Mouse (Mus musculus) midbrain, embryonic 10.5 days (tissue): ENCODE data around the gene Rbm5. TPM values are rescaled to one million over a fixed set of nuclear protein-coding genes. Genes with fewer than 3 reads are reported as not detected.

Experiments used
- DNase-seq: peaks from one replicate; pipeline ENCODE4 v3.0.0-alpha.2; 2017; ENCODE audit warnings: low spot score
- H3K27ac ChIP-seq: fragments of 300-500 bp; sonication (generic); replicated peaks from 2 replicates; pipeline ENCODE4 v1.5.1; 2016; ENCODE audit warnings: mild to moderate bottlenecking
- H3K27me3 ChIP-seq: fragments of 300-500 bp; sonication (generic); 2 replicates; pipeline ENCODE4 v1.6.1; 2016; ENCODE audit warnings: low read depth, mild to moderate bottlenecking; ENCODE audit not compliant: poor library complexity, severe bottlenecking
- H3K36me3 ChIP-seq: fragments of 300-500 bp; sonication (generic); 2 replicates; pipeline ENCODE4 v1.6.1; 2016; ENCODE audit warnings: mild to moderate bottlenecking, moderate library complexity
- H3K4me1 ChIP-seq: fragments of 300-500 bp; sonication (generic); 2 replicates; pipeline ENCODE4 v1.6.1; 2016
- H3K4me3 ChIP-seq: fragments of 300-500 bp; sonication (generic); 2 replicates; pipeline ENCODE4 v1.5.1; 2016; ENCODE audit warnings: mild to moderate bottlenecking, moderate library complexity
- H3K9me3 ChIP-seq: fragments of 300-500 bp; sonication (generic); replicated peaks from 2 replicates; pipeline ENCODE4 v1.6.1; 2016; ENCODE audit warnings: mild to moderate bottlenecking
- WGBS: fragments of 180-500 bp; shearing (Covaris S2); methylation state at CpG from one replicate; pipeline ENCODE4 v1.1.7; 2016; 5-methylcytosine and 5-hydroxymethylcytosine counted together
- polyA plus RNA-seq: library from polyadenylated mRNA; unstranded; fragments of >200 nt; fragmentation: Nextera tagmentation; extraction: Ambion mirVana; gene quantifications from 2 replicates; pipeline ENCODE4 v1.2.1, GENCODE M21; 2016

The Rbm5 gene
- polyA plus RNA-seq, 1 experiment from 2014 or later, result 200 TPM

DNA sequence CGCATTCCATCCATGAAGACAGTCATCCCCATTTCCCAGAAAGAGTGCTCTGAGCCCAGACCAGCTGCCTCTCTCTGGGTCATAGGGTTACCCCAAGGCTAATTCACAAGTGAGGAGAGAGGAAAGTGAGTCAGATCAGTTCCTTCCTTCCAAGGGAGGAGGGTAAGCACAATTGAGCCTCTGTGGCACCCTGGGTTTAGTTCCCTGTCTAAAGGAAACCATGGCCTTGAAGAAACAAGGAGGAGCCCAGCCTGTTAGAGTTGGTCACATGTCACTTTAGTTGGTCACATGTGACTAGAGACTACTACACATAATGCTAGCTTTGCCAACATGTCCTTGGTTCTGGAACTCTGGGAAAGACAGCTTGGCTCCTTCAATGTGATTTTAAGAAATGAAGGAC is 46.0 kb downstream of the Rbm5 start:
- Histone ChIP-seq H3K9me3 (no peaks in the 10 kb centered on the region), H3K27ac (peak overlapping the region; percentile 85), H3K4me1 (peaks cover 77% of the 10 kb centered on the region), H3K36me3 (no peaks in the 10 kb centered on the region), H3K4me3 (0 out of 2 replicates have a peak overlapping the region, but pooled peaks have one; percentile 4), H3K27me3 (peaks cover 21% of the 10 kb centered on the region)
- DNase-seq, result no peak
- WGBS, result 92% methylated on average over 1 of the region's 1 CpGs

DNA sequence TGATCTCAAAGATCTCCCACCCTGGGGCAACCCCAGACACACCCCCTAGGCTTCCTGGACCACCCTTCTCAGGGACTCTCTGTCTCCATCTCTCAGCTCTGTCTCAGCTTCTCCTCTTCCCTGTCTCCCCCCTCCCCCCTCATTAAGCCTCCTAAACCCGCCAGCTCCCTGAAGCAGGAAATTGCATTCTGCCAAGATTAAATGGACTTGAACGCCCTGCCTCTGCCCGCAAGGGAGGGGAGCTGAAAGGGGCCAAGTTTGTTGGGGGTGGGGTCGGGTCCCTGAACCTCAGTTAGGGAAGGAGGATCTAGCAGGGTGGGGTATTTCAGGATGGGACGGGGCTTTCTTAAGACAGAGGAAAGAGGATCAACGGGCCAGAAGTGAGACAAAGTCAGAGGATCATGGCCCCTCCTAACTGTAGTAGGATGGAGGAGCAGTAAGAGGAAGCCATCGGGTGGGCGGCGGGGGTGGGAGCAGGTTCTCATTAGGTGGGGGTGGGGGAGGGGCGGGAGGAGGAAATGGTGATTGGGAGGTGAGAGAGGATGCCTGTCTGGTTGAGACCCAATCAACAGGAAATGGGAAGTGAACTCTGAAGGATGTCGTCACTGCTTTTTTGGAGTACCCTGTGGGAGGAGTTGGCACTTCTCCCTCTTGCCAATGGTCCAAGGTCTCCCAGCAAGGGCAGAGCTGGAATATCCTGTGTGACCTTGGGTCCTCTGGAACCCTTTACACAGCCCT is 46.8 kb downstream of the Rbm5 start:
- peak overlapping the region; percentile 41 for H3K4me3 ChIP-seq
- H3K27ac ChIP-seq, result peak overlapping the region; percentile 85
- no peaks in the 10 kb centered on the region for H3K36me3 ChIP-seq
- 10% methylated on average over 11 of the region's 11 CpGs for WGBS
- peak; percentile 51 for DNase-seq
- peaks cover 69% of the 10 kb centered on the region for H3K4me1 ChIP-seq
- H3K9me3 ChIP-seq, result no peaks in the 10 kb centered on the region
- peaks cover 21% of the 10 kb centered on the region for H3K27me3 ChIP-seq

DNA sequence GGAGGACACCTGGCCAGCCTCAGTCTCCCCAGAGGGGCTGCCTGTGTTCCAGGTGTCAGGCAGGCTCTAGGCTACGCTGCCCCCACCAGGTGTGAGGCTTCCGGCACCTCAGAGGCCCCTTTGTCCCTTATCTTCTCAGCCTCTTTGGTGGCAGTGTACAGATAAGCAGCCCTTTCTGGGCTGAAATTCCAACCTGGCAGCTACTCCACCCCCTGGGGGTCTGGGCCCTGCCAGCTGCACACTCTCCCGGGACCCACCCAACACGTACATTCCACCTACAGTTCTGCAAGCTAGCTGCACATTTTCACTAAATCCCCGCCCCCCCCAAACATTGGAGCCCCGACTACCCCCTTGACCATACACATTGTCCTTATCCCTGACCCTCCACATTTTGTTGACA is 47.5 kb downstream of the Rbm5 start:
- 15% methylated on average over 6 of the region's 6 CpGs for WGBS
- peak overlapping the region; percentile 41 for H3K4me3 ChIP-seq

DNA sequence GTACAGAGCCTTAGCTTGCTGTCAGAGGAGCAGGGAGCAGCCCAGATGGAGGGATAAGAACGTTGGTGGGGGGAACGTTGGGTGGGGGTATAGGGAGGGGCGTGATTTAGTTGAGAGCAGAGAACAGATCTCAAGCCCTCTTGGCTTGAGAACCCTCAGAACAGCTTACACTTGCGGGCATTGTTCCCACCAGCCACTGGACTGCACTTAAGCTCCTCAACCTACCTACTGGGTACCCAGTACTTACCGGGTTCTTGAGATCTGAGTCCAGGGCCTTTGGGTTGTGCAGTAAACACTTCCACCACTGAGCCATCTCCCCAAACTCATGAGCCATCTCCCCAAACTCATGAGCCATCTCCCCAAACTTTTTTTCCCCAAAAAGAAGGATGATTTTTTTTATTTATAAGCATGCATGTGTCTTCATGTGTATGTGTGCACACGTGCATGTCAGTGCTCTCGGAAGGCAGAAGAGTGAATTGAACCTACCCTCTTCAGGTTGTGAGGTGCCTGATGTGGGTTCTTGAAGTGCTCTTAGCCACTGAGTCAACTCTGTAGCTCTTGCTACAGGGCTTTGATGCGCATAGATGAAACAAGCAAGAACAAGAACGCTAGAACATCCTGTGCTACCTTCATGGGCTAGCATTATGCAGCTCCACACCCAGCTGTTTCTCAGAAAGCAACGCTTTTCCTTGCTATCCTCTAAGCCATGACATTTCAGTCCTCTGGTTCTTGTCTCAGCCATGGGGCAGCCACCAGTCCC is 51.8 kb downstream of the Rbm5 start:
- peaks cover 45% of the 10 kb centered on the region for H3K27me3 ChIP-seq
- H3K4me1 ChIP-seq, result peaks cover 56% of the 10 kb centered on the region
- H3K9me3 ChIP-seq, result no peaks in the 10 kb centered on the region
- H3K27ac ChIP-seq, result 0 out of 2 replicates have a peak overlapping the region, but pooled peaks have one; percentile 3
- H3K4me3 ChIP-seq, result no peak overlapping the region
- 88% methylated on average over 10 of the region's 10 CpGs for WGBS
- DNase-seq, result no peak
- no peaks in the 10 kb centered on the region for H3K36me3 ChIP-seq

More for the DNA sequence above, 47.5 kb downstream of the Rbm5 start:
- Histone ChIP-seq H3K27me3 (peaks cover 21% of the 10 kb centered on the region), H3K36me3 (no peaks in the 10 kb centered on the region), H3K27ac (peak overlapping the region; percentile 85), H3K9me3 (no peaks in the 10 kb centered on the region), H3K4me1 (peaks cover 62% of the 10 kb centered on the region)
- no peak for DNase-seq

DNA sequence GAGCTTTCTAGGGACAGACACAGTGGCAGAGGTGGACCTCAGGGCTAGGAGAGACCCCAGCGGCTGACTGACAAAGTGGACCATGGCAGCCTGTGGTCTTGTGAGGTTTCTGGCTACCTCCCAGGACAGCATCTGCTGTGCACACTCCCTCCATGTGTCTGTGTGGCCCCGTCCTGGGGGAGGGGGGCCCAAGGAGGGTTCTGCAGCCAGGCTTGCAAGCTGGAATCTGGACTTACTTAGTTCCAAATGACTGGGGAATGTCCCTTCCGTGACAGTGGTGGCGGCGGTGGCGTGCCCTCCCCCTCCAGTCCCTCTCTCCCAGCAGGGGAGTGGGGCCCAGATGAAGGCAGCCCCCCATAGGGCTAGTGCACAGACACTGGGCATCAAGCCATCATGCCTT is 53.8 kb downstream of the Rbm5 start:
- Histone ChIP-seq H3K4me1 (peaks cover 41% of the 10 kb centered on the region), H3K36me3 (no peaks in the 10 kb centered on the region), H3K9me3 (no peaks in the 10 kb centered on the region), H3K27ac (peak overlapping the region; percentile 69), H3K4me3 (no peak overlapping the region), H3K27me3 (peaks cover 32% of the 10 kb centered on the region)
- no peak for DNase-seq
- 39% methylated on average over 6 of the region's 6 CpGs for WGBS

DNA sequence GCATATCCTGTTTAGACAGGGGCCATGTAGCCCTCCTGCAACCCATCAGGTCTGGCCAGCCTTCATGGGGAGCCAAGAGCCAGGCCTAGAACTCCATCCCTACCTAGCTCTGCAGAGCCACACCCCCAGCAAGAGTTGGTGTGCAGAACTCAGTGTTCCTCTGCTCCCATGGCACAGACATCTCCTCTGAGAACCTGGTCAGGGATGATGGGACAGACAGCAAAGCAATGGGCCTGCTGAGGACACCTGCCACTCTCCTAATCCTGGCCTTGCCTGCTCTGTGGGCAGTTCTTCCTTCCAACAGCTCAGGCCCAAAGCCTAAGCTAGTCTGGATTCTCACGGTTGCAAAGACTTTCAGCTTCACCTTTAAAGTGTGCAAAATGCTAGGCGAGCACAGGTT is 55.2 kb downstream of the Rbm5 start:
- no peak for DNase-seq
- no peak overlapping the region for H3K4me3 ChIP-seq
- H3K4me1 ChIP-seq, result peaks cover 41% of the 10 kb centered on the region
- H3K9me3 ChIP-seq, result no peaks in the 10 kb centered on the region
- 72% methylated on average over 2 of the region's 2 CpGs for WGBS
- H3K27me3 ChIP-seq, result peaks cover 38% of the 10 kb centered on the region
- H3K27ac ChIP-seq, result 0 out of 2 replicates have a peak overlapping the region, but pooled peaks have one; percentile 13
- no peaks in the 10 kb centered on the region for H3K36me3 ChIP-seq

DNA sequence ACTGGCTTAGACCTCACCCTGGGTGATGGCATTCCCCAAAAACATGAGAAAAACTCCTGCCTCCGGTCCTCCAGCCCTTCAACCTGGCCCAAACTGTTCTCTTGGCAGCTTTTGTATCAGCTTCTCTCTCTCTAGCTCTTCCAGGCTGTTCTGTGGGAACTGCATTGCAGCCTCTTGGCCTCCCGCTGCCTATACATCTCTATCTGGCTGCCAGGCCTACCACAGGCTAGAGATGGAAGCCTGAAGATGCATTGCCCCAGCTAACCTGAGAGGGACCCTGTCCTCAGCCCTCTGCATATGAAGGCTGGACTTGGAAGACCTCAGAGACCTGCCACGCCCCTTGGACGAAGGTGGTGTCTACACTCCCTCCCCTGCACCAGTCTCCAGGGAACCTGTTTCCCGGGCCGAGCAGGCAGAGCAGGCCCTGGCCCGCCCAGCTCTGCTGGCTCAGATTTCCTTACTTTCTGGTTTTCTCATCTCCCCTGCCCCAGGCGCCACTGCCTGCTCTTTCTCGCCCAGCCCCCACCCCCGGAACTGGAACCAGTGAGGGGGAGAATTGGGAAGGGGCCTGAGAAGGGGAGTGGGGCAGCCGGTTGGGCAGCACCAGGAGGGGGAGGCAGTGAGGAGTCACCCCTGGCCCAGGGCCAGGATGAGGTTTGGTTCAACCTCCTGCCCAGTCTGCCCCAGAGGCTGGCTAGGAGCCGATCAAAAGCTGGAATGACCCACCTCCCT is 56.4 kb downstream of the Rbm5 start:
- H3K27me3 ChIP-seq, result peaks cover 45% of the 10 kb centered on the region
- peak overlapping the region; percentile 76 for H3K27ac ChIP-seq
- no peak for DNase-seq
- 18% methylated on average over 12 of the region's 12 CpGs for WGBS
- H3K4me1 ChIP-seq, result peaks cover 51% of the 10 kb centered on the region
- H3K4me3 ChIP-seq, result no peak overlapping the region
- H3K9me3 ChIP-seq, result no peaks in the 10 kb centered on the region
- no peaks in the 10 kb centered on the region for H3K36me3 ChIP-seq

DNA sequence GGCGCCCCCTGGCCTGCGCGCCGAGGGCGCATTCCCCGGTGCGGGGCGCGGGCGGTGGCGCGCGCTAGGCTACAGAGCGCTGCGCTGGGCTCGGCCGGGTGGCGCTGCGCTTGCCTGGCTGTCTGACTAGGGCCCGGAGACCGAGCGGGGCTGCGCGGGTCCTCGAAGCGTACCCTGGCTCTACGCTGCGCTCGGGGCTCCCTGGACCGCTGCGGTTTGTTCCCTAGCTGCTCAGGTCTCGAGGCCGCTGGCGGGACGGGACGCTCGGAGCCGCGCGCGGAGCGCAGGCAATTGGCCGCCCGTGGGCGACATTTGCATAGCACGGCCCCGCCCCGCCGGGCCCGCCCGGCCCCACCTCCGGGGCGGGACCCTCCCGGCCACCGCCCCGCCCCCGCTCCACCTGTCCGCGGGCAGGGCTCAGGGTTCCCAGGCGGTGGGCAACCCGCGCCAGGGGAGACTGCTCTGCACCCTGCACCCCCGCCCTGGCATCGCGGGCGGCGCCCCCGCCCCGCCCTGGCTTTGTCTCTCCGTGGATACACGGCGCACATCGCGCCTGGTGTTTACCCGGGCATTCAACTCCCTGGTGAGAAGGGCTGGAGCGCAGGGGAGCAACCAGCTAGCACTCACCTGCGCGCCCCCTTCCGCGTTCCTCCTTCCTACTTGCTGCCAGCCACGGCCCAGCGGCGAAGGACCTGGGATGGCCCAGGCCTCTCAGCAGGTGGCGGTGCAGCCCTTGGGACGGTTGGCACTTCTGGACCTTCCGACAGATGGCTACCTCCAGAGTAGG is 60.9 kb downstream of the Rbm5 start, which contains the start of gene Sema3f:
TSS of gene Sema3f (minus strand) at position 779 of the 787 bp plus-strand sequence.
- peak within 1 kb of the TSS; percentile 96 for H3K27ac ChIP-seq
- peak within 1 kb of the TSS; percentile 89 for H3K4me3 ChIP-seq
- H3K4me1 ChIP-seq, result peaks cover 77% of the 10 kb centered on the region
- H3K36me3 ChIP-seq, result peaks cover 10% of the 10 kb centered on the region
- under 1% methylated on average over 86 of the region's 86 CpGs for WGBS
- peaks cover 58% of the 10 kb centered on the region for H3K27me3 ChIP-seq
- DNase-seq, result peak; percentile 85
- H3K9me3 ChIP-seq, result no peaks in the 10 kb centered on the region

DNA sequence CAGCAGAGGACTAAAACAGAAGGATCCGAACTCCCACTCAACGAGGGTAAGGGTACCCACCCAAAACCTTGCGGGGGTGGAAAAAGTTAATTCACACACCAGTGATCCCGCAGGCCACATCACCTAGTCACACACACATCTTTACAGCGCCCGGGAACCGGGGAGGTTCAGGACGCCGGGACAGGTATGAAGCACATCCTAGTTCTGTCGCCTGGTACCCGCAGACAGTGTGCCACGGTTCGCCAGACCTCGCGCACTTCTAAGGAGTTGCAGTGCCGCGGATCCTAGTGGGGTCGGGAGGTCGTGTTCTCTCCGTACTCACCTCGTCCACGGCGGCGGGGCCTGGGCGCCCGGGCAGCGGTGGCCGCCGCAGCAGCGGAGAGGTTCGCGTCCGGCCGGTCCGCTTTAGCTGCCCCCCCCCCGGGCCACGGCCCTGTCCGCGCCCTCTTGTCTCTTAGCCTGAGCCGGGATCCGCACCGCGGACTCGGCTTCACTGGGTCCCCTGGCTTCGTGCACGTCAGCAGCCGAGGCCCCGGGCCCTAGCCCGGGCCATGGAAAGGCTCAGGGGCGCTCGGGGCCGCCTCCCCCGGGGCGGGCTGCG is 61.6 kb downstream of the Rbm5 start:
- H3K9me3 ChIP-seq, result no peaks in the 10 kb centered on the region
- H3K4me3 ChIP-seq, result peak overlapping the region; percentile 89
- peaks cover 77% of the 10 kb centered on the region for H3K4me1 ChIP-seq
- H3K36me3 ChIP-seq, result peaks cover 17% of the 10 kb centered on the region
- WGBS, result under 1% methylated on average over 52 of the region's 55 CpGs
- peaks cover 53% of the 10 kb centered on the region for H3K27me3 ChIP-seq
- H3K27ac ChIP-seq, result peak overlapping the region; percentile 96
- no peak for DNase-seq

DNA sequence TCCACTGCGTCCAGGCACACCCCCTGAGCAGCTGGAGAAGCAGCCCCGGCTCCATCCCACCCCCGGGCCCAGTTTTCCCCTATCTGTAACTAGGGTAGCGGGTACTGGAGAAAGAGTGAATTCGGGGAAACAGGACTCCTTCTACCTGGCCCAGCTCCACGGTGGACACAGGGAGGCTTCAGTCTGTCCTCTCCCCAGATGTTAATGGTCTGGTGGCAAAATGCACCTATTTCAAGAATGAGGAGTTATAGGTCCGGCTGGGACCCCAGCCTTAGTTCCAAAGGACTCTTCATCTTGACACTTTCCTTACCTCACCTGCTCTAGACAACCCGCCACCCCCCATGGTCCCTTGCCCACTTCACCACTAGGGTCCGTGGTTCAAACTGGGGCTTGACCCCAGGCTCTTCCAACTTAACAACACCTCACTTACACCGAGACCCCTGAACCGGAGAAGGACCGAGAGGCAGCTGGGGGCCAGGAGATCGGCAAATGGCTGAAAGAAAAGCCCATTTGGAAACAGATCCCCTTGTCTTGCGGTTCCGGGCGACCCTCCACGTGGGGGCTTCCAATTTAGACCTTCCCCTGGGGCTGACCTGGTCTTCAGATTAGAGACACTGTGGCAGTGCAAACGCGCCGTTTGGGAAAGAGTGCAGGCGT is 62.2 kb downstream of the Rbm5 start:
- Histone ChIP-seq H3K9me3 (no peaks in the 10 kb centered on the region), H3K4me3 (peak overlapping the region; percentile 89), H3K27ac (peak overlapping the region; percentile 96), H3K27me3 (peaks cover 53% of the 10 kb centered on the region), H3K4me1 (peaks cover 77% of the 10 kb centered on the region), H3K36me3 (peaks cover 23% of the 10 kb centered on the region)
- no peak for DNase-seq
- under 1% methylated on average over 21 of the region's 21 CpGs for WGBS

DNA sequence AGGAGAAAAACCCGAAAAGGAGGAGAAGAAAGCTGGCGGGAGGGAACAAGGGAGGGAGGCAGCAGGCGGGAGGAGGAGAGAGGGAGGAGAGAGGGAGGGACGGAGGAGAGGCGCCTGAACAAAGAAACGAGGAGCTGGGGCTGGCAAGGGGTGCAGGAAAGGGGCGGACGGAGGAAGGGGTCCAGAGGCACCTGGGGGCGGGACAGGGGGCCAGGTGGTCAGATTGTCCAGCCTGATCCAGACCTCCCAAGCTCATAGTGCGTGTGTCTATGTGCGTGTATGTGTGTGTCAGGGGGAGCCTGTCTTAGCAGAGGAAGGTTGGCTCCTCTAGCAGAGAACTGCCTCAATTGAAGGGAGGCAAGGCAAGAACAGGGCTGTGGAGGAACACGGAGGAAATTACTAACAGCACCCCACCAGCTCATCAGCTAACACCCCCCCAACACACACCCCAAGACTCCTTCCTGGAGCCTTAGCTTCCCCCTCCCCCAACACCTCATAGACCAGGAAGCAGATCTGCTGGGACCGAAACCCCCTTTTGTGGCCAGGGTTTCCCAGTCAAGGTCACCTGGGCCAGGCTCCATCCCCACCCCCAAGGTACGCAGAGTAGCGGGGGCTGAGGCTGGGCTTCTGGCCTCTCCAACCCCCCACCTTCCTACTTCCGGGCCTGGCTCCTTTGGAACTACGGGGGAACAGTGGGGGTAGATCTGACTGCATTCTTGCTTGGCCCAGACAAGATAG is 62.9 kb downstream of the Rbm5 start:
- peaks cover 82% of the 10 kb centered on the region for H3K4me1 ChIP-seq
- H3K4me3 ChIP-seq, result peak overlapping the region; percentile 89
- WGBS, result 2% methylated on average over 17 of the region's 17 CpGs
- peak; percentile 64 for DNase-seq
- no peaks in the 10 kb centered on the region for H3K9me3 ChIP-seq
- peaks cover 30% of the 10 kb centered on the region for H3K36me3 ChIP-seq
- peaks cover 53% of the 10 kb centered on the region for H3K27me3 ChIP-seq
- peak overlapping the region; percentile 96 for H3K27ac ChIP-seq
